Mouse (Mus musculus) small intestine, adult 2 months (tissue): Measurements from ENCODE around the gene Hspa8.

Experiments used
- CTCF ChIP-seq: fragments of 200-500 bp; IDR thresholded peaks from 2 replicates; pipeline ENCODE4 v1.5.1; 2012; ENCODE audit warnings: low read depth, mild to moderate bottlenecking, control low read depth, inconsistent platforms, low read length, moderate library complexity, mixed read lengths; ENCODE audit not compliant: insufficient replicate concordance, insufficient read length; ENCODE audit errors: extremely low read depth
- POLR2A ChIP-seq: fragments of 200-500 bp; IDR thresholded peaks from 2 replicates; pipeline ENCODE4 v1.6.1; 2012; ENCODE audit warnings: low read depth, mild to moderate bottlenecking, control low read depth, inconsistent platforms, low read length, moderate library complexity

- TF ChIP-seq CTCF = no peak
- TF ChIP-seq POLR2A = no peak
These were observed 7.2 kb upstream of the Hspa8 start for GRCm38 (mm10) chr9:40793581-40793980.
